Comparison of ENCODE assay signal across 8 mouse cellular contexts in genomic region chr11:113618672-113619419, GRCm38 (mm10). TPM values are rescaled to one million over a fixed set of nuclear protein-coding genes. Genes with fewer than 3 reads are reported as not detected.
DNase-seq lines count a peak whose midpoint lies in the region; ATAC-seq lines count a peak whose summit lies in the region.

Gene Sstr2 (plus strand): TSS chr11:113619342.

- peaks cover 19% of the 10 kb centered on the region for H3K4me1 ChIP-seq in embryonic facial prominence, embryonic 14.5 days (ENCODE audit: control insufficient read depth, insufficient read depth, low read length)
- H3K4me1 ChIP-seq in heart, embryonic 15.5 days (replicated peaks) = peaks cover 19% of the 10 kb centered on the region
- peaks cover 25% of the 10 kb centered on the region; the same call in 1 of the 2 replicates for H3K4me1 ChIP-seq in liver, embryonic 15.5 days (replicated peaks)
- H3K4me1 ChIP-seq in neural tube, embryonic 12.5 days = peaks cover 41% of the 10 kb centered on the region

- peak within 1 kb of the TSS; percentile 51 for H3K9ac ChIP-seq in embryonic facial prominence, embryonic 14.5 days (ENCODE audit: low read depth, low read length)
- H3K9ac ChIP-seq in heart, embryonic 15.5 days = peak within 1 kb of the TSS; percentile 56
- no peak within 1 kb of the TSS; the same call in 1 of the 2 replicates for H3K9ac ChIP-seq in liver, embryonic 15.5 days
- H3K9ac ChIP-seq in neural tube, embryonic 12.5 days = peak within 1 kb of the TSS; percentile 69

- no peaks in the 10 kb centered on the region for H3K36me3 ChIP-seq in embryonic facial prominence, embryonic 14.5 days (ENCODE audit: control insufficient read depth, insufficient read depth, low read length)
- no peaks in the 10 kb centered on the region for H3K36me3 ChIP-seq in heart, embryonic 15.5 days
- no peaks in the 10 kb centered on the region for H3K36me3 ChIP-seq in liver, embryonic 15.5 days (replicated peaks)
- H3K36me3 ChIP-seq in neural tube, embryonic 12.5 days = no peaks in the 10 kb centered on the region

- peaks cover 48% of the 10 kb centered on the region for H3K27me3 ChIP-seq in embryonic facial prominence, embryonic 14.5 days (replicated peaks; ENCODE audit: control insufficient read depth, insufficient read depth, low read length)
- H3K27me3 ChIP-seq in heart, embryonic 15.5 days = peaks cover 47% of the 10 kb centered on the region
- peaks cover 41% of the 10 kb centered on the region for H3K27me3 ChIP-seq in liver, embryonic 15.5 days
- H3K27me3 ChIP-seq in neural tube, embryonic 12.5 days (replicated peaks) = peaks cover 33% of the 10 kb centered on the region

- no peaks in the 10 kb centered on the region for H3K9me3 ChIP-seq in embryonic facial prominence, embryonic 14.5 days (ENCODE audit: control insufficient read depth, low read length)
- no peaks in the 10 kb centered on the region for H3K9me3 ChIP-seq in heart, embryonic 15.5 days (replicated peaks)
- no peaks in the 10 kb centered on the region for H3K9me3 ChIP-seq in liver, embryonic 15.5 days (replicated peaks)
- H3K9me3 ChIP-seq in neural tube, embryonic 12.5 days = no peaks in the 10 kb centered on the region

- peak within 1 kb of the TSS; percentile 97 for H3K4me2 ChIP-seq in embryonic facial prominence, embryonic 14.5 days (ENCODE audit: low read depth, low read length)
- peak within 1 kb of the TSS; percentile 96 for H3K4me2 ChIP-seq in heart, embryonic 15.5 days
- peak within 1 kb of the TSS; percentile 67 for H3K4me2 ChIP-seq in liver, embryonic 15.5 days
- H3K4me2 ChIP-seq in neural tube, embryonic 12.5 days (replicated peaks) = peak within 1 kb of the TSS; percentile 94

- H3K27ac ChIP-seq in embryonic facial prominence, embryonic 14.5 days (replicated peaks; ENCODE audit: low read depth, low read length) = no peak within 1 kb of the TSS
- no peak within 1 kb of the TSS for H3K27ac ChIP-seq in heart, embryonic 15.5 days
- H3K27ac ChIP-seq in liver, embryonic 15.5 days (replicated peaks) = peak within 1 kb of the TSS; percentile 55
- no peak within 1 kb of the TSS; the same call in 1 of the 2 replicates for H3K27ac ChIP-seq in neural tube, embryonic 12.5 days

- peak; percentile 77 for ATAC-seq in embryonic facial prominence, embryonic 14.5 days (ENCODE audit: low read depth)
- ATAC-seq in heart, embryonic 15.5 days (replicated peaks; ENCODE audit: insufficient number of reproducible peaks, insufficient read depth, low FRiP score, low read depth) = peak; percentile 69; the same call in 1 of the 2 replicates
- ATAC-seq in liver, embryonic 15.5 days (ENCODE audit: insufficient read depth) = peak; percentile 34; the same call in 1 of the 2 replicates
- peak; percentile 76 for ATAC-seq in neural tube, embryonic 12.5 days (ENCODE audit: low FRiP score, low read depth)

- peak within 1 kb of the TSS; percentile 48 for H3K4me3 ChIP-seq in embryonic facial prominence, embryonic 14.5 days (ENCODE audit: low read depth, low read length)
- peak within 1 kb of the TSS; percentile 53 for H3K4me3 ChIP-seq in heart, embryonic 15.5 days
- H3K4me3 ChIP-seq in liver, embryonic 15.5 days (replicated peaks) = peak within 1 kb of the TSS; percentile 52
- peak within 1 kb of the TSS; percentile 48 for H3K4me3 ChIP-seq in neural tube, embryonic 12.5 days

- DNase-seq in CD4-positive helper T cell, adult 2 months (ENCODE audit: low read depth, low spot score) = peak; percentile 74
- DNase-seq in adrenal gland, postnatal 25 days = peak; percentile 84
- peak; percentile 72 for DNase-seq in embryonic facial prominence, embryonic 14.5 days (ENCODE audit: low spot score)
- peak; percentile 89 for DNase-seq in kidney, postnatal 10 days
- peak; percentile 87 for DNase-seq in testis, postnatal 10 days (ENCODE audit: low spot score)

- WGBS in embryonic facial prominence, embryonic 14.5 days = under 1% methylated on average over 48 of the region's 54 CpGs
- 1% methylated on average over 54 of the region's 54 CpGs for WGBS in heart, embryonic 15.5 days
- under 1% methylated on average over 54 of the region's 54 CpGs for WGBS in liver, embryonic 15.5 days (ENCODE audit: insufficient replicate concordance)
- WGBS in neural tube, embryonic 12.5 days = 1% methylated on average over 54 of the region's 54 CpGs

RNA-seq across cellular contexts. Expression of gene Sstr2, which starts in this region (rescaled TPM):
- total RNA-seq in adrenal gland, postnatal 25 days (2021) = 0.85 and 2.6 TPM in 2 replicates
- polyA plus RNA-seq in embryonic facial prominence, embryonic 14.5 days (2014; fragmentation: Nextera tagmentation; extraction: Ambion mirVana) = 0.71 and 1.0 TPM in 2 replicates
- 0.24 and 2.2 TPM in 2 replicates for polyA plus RNA-seq in heart, embryonic 15.5 days (2015; fragmentation: Nextera tagmentation; extraction: Ambion mirVana)
- polyA plus RNA-seq in liver, embryonic 15.5 days (2015; fragmentation: Nextera tagmentation; extraction: Ambion mirVana) = 4.9 and 6.0 TPM in 2 replicates
- polyA plus RNA-seq in neural tube, embryonic 12.5 days (2016; fragmentation: Nextera tagmentation; extraction: Ambion mirVana) = 27.6 and 27.8 TPM in 2 replicates
